Mouse (Mus musculus) cerebellum, postnatal 14 days (tissue): ENCODE results near the gene Adgrl1.

Experiments
- DNase-seq, 2 experiments: peaks; one replicate each; pipeline ENCODE4 v3.0.0; 2021; ENCODE audit warnings: mixed read lengths in 2 of 2

Gene Adgrl1

DNA sequence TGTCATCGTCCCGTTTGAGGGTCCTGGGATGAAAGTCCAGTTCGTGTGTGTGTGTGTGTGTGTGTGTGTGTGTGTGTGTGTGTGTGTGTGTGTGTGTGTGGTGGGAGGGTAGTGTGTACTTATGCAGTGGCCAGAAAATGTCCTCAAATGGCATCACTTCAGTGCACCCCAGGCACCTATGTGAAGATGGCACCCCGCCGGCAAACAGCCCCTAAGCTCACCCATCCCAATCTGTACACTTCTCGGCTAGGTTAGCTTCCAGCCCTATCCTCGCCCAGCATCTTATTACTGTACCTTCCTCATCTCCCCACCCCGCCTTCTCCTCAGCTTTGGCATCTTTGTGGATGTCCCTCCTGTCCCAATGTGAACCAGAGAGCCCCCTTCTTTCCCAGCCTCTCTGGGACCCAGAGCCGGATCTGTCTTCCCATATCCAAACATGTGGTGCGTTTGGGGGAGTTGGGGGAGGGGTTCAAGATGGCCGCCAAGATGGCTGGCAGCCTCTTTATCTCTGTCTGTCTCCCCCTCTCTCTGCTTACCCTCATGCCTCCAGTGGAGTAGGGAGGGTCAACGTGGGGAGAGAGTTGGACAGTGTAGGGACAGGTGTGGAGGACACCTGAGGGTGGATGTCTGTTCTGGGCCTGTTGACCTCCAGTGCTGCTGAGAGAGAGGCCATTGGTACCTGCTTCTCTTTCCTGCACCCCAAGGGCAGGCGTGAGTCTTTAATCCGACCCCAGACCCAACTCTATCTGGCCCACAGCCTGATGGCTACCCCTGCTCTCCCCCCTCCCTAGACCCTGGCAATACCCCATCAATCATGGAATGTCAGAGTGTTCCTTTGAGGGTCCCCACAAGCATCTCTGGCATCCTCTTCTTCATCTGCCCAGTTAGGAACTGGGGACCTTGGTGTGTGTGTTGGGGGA is 1.9 kb downstream of the Adgrl1 start:
- DNase-seq, result peak; percentile 49 to 59

DNA sequence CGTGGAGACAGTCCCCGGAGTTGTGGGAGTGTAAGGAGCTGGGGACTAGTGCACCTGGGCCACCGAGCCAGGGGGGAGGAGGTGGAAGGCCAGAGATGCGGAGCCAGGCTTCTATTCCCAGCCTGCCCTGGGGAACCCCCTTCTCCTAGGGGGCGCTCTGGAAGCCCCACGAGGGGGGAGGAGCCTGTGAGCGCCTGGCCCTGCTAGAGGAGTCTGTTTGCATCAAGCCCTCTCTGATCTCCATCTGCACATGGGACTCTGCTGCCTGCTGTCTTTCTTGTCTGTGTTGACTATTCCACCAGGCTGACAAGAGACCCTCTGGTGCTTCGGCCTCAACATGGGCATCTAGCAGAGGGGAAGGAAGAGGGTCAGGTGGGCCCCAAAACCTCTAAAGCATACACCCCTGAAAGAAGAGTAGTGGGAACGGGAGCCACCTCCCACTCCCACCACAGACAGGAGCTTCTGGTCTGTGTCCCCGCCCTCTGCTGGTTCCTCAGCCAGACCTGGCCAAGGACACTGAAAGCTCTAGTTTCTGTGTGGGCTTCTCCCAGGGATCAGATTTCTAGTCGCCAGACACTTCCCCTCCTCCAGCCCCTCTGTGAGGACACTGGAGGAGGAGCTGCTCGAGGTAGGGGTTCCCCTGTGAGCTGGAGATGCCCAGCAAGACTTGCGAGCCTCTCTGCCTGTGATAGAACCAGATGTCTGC is 3.2 kb downstream of the Adgrl1 start:
- peak; percentile 47 to 50 for DNase-seq

DNA sequence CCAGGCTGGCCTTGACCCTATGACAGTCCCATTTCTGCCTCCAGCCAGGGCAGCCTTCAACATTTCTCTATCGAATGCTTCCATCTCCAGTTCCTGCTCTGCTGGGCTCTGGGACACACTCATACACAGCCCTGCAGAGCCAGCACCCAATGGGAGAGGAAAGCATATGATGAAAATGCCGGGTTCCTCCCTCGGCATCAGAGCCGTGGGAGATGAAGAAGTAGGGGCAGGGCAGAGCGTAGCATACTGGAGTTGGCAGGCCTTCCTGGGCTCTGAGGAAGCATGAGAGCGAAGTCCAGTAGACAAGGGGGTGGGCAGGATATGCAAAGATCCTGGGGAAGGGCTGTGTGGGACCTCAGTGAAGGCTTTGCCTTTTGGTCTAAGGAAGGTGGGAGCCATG is 8.7 kb downstream of the Adgrl1 start:
- DNase-seq, result no peak

GRCm38 (mm10) chr8:83909311-83909710 is 9.4 kb downstream of the Adgrl1 start:
- DNase-seq, result no peak

GRCm38 (mm10) chr8:83911809-83912731 is 12.2 kb downstream of the Adgrl1 start:
- DNase-seq, result no peak

- no peak for DNase-seq
Observed at GRCm38 (mm10) chr8:83914232-83914631, 14.3 kb downstream of the Adgrl1 start.

GRCm38 (mm10) chr8:83914860-83915259 is 15.0 kb downstream of the Adgrl1 start:
- DNase-seq, result peak; percentile 47 to 52

- peak; percentile 54 to 66 for DNase-seq
Observed at GRCm38 (mm10) chr8:83916015-83916414, 16.1 kb downstream of the Adgrl1 start.

- DNase-seq, result no peak
Observed at GRCm38 (mm10) chr8:83917566-83917965, 17.7 kb downstream of the Adgrl1 start.

GRCm38 (mm10) chr8:83921558-83921957 is 21.7 kb downstream of the Adgrl1 start:
- DNase-seq, result peak; percentile 91 to 96

DNA sequence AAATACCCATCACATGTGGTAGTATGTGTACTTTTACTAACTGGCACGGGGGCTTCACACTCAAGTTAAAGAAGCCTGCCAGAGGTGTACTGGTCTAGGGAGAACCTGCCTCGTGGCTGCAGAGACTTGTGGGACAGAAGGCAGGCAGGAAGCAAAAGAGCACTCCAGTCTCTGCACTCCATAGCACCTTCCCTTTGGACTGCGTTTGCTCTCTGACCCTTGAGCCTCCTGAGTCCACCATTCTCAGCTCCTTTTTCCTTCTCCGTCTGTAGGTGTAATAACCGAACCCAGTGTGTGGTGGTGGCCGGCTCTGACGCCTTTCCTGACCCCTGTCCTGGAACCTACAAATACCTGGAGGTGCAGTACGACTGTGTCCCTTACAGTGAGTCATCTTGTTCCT is 22.8 kb downstream of the Adgrl1 start:
- DNase-seq, result no peak

- DNase-seq, result no peak
Observed at GRCm38 (mm10) chr8:83924585-83924984, 24.7 kb downstream of the Adgrl1 start.

GRCm38 (mm10) chr8:83926266-83926665 is 26.4 kb downstream of the Adgrl1 start:
- no peak for DNase-seq

- peak; percentile 1 to 6 for DNase-seq
Observed at GRCm38 (mm10) chr8:83934222-83934621, 34.3 kb downstream of the Adgrl1 start.

GRCm38 (mm10) chr8:83934994-83935393 is 35.1 kb downstream of the Adgrl1 start:
- DNase-seq, result peak in 1 of 2 experiments; percentile 1

DNA sequence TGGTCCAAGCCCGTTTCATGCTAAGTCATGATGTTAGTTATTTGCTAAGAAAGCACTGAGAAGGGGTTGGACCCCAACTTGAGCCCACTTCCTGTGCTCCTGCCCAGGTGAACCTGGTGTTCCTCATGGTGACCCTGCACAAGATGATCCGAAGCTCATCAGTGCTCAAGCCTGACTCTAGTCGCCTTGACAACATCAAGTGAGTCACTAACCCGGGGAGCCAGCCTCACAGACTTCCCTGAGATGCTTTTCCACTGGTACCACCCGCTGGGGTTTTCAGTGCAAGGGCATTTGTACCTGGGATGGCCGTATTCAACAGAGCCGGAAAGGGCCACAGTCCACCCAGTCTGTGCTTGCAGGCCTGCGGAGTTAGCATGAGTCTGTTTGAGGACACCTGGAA is 35.5 kb downstream of the Adgrl1 start:
- peak; percentile 5 for DNase-seq

GRCm38 (mm10) chr8:83937645-83938044 is 37.7 kb downstream of the Adgrl1 start:
- DNase-seq, result no peak

DNA sequence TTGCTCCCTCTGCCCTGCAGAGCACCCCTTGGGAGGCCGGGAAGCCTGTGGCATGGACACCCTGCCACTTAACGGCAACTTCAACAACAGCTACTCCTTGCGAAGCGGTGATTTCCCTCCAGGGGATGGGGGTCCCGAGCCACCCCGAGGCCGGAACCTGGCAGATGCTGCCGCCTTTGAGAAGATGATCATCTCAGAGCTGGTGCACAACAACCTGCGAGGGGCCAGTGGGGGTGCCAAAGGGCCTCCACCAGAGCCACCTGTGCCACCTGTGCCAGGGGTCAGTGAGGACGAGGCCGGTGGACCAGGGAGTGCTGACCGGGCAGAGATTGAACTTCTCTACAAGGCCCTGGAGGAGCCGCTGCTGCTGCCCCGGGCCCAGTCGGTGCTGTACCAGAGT is 38.4 kb downstream of the Adgrl1 start:
- peak; percentile 13 to 22 for DNase-seq

DNA sequence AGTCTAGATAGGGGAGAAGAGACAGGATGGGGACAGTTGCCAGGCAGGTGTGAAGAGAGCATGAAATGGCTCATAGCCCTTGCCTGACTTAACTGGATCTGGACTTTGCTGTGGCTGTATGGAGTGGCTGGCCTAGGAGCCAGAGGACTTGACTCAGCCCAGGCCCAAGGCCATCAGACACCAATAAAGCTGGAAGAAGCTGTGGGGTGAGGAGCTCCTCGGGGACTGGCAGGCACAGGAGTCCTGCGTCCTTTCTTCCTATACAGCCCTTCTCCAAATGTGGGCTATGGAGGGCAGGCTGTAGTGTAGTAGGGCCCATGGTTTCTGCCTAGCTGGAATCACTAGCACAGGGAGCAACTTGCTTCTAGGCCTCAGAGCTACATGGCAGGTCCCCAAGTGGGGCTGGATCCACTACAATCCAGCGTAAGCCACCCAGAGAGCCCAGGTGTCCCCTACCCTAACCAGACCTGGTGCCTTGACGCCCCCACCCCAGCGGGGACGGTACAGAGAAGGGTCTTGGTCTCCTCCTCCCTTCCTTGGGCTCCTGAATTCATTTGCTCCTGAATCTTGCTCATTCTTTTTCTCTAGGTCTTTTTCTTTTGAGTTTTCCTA is 41.3 kb downstream of the Adgrl1 start:
- DNase-seq, result peak in 1 of 2 experiments; percentile 20

- no peak for DNase-seq
Observed at GRCm38 (mm10) chr8:83942446-83942845, 42.5 kb downstream of the Adgrl1 start.

DNA sequence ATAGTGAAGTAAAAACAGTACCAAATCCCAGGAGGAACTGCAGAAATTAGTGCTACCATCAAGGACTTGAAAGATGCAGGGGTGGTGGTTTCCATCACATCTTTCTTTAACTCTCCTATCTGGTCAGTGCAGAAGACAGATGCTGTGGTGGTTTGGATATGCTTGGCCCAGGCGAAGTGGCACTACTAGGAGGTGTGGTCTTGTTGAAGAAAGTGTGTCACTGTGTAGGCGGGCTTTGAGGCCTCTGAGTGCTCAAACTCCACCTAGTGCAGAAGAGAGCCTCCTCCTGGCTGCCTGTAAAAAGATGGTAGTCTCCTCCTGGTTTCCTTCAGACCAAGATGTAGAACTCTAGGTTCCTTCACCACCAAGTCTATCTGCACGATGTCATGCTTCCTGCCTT is 45.6 kb downstream of the Adgrl1 start:
- no peak for DNase-seq

GRCm38 (mm10) chr8:83954749-83955105 is 54.8 kb downstream of the Adgrl1 start:
- DNase-seq, result peak in 1 of 2 experiments; percentile 45
